Mouse (Mus musculus): ENCODE data around the gene Ctsa.

The Ctsa gene

GRCm38 (mm10) chr2:164804533-164805331 lies 27.9 kb upstream of the Ctsa start, which contains the start of the genes Acot8 and Zswim3:
TSS of gene Acot8 (minus strand) at chr2:164804882.
TSS of gene Zswim3 (plus strand) at chr2:164805098.
- peak; percentile 99 for DNase-seq (ENCODE audit: low spot score in 2 of 2)

DNA sequence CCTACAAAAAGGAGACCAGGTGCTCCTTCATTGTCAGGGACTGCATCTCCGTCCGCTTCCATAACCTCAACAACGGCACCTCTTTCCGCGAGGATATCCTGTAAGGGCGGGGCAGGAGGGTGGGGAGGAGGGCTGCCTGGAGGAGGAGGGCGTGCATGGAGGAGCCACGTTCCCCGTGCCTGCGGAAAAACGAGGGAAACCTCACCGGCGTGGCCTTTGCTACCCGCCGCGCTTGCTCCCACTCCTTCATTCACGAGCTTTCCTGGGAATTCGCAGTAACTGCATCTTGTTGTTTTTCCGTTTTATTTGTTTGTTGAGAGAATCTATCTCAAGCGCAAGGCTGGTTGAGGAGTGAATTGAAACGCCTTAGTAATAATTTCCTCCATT lies 27.3 kb upstream of the Ctsa start:
- no peak for DNase-seq (ENCODE audit: low spot score in 2 of 2)

- DNase-seq (ENCODE audit: low spot score in 2 of 2) = no peak
Measured at GRCm38 (mm10) chr2:164806614-164807013, 26.1 kb upstream of the Ctsa start.

DNA sequence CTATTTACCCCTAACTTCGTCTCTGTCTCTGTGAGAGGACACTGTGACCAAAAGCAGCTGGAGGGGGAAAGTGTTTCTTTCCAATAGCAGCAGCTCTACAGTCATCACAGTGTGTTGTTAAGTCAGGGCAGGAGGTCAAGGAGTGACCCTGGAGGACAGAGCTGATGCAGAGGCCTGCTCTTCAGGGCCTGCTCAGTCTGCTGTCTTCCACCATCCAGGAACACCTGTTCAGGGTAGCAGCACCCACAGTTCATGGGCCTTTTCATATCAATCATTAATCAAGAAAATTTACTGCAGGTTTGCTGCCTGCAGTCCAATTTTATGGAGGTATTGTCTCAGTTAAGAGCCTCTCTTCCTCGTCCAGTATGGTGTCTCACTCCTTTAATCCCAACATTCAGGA lies 19.1 kb upstream of the Ctsa start:
- no peak for DNase-seq (ENCODE audit: low spot score in 2 of 2)

DNA sequence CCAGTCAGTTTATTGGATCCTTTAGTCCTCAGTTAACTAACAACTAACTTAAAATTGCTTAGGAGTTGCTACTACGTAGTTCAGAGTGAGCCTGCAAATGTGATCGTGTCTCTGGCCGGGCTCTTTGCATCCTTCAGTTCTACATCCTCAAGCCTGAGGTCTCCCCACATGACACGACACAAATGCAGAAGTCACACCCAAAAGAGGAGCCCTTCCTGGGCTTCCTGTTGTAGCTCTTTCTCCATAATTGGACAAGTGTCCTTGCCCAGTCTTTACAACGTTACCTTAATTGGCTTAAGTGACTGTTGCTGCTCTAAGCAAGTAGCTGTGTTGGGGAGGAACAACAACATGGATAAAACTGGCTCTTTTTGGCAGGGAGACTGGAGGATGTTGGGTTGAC lies 17.3 kb upstream of the Ctsa start:
- no peak for DNase-seq (ENCODE audit: low spot score in 2 of 2)

- no peak for DNase-seq (ENCODE audit: low spot score in 2 of 2)
Measured at GRCm38 (mm10) chr2:164815821-164816220, 16.9 kb upstream of the Ctsa start.

DNA sequence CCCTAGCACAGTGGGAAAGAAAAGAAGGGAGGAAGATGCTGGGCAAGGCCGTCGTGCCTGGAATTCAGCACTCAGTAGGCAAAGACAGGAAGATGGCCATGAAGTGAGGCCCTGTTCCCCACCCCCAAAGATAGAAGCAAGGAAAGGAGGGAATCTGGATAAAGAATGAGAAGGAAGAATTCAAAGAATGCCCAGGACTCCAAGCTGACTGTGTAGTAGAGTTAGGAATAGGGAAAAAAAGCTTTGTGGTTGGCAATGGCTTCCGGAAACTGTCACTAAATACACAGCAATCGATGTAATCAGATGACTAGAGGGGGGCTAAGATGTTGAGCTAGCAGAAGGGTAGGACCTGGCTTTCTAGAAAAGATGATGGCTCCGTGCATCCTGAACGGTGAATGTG lies 15.5 kb upstream of the Ctsa start:
- DNase-seq (ENCODE audit: low spot score in 2 of 2) = no peak

DNA sequence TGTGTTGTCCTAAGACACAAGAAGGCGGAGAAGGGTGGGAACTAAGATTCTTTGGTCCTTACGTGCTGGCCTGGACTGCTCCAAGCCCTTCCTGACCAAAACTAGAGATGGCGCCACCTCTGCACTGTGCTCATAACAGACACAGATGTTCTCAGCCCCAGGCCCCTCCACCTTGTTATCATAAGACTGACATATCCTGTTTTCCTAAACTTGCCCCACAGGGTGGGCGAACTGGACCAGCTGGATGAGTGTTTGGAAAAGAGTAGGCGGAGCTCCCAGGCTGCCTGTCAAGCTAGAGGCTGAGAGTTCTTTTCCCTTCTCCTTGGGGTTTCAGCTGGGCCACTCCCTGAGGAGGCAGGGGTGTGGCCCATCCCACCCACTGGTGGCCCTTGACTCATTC lies 15.0 kb upstream of the Ctsa start:
- no peak for DNase-seq (ENCODE audit: low spot score in 2 of 2)

- DNase-seq (ENCODE audit: low spot score in 2 of 2) = no peak
Measured at GRCm38 (mm10) chr2:164821060-164821459, 11.6 kb upstream of the Ctsa start.

DNA sequence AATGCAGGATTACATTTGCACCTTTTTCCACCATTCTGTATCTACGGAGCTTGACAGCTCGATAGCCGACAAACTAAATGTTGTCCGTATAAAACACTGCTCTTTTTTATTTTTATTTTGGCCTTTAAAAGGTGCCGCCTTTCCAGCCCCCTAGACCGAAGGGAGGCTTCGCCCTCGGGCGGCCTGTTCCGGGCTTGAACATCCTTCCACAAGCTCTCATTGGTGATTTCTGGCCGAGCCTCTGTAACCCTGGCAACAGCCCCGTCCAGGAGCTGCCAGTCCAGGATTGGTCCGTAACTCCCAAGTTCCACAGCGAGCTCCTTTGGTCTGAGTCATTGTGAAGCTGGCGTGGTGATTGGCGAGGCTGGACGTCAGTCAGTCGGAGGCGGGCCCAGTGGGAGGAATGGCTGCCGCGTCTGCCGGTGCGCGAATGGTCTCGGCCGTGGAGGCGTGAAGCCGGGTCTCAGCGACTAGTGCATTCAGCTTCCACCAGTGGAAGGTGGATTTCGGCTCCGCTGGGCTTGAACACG lies 10.0 kb upstream of the Ctsa start, which contains the start of gene Zswim1:
Gene Zswim1 (plus strand): TSS at position 51 of the 530 bp plus-strand sequence.
- peak; percentile 99 for DNase-seq (ENCODE audit: low spot score in 2 of 2)

DNA sequence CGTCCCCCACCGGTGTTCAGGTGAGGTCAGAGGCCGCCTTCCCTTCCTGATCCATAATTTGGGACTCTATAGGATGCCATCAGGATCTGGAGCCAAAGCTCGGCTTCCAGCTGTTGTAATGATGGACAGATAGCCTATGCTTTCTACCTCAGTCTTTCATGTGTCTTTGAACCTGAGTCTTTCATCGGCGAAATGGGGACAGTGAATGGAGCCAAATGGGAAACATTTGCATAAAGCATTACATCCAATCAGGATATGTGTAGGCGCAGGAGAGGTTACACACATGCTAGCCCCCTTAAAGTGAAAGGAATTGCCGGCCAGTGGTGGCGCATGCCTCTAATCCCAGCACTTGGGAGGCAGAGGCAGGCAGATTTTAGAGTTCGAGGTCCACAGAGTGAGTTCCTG lies 9.5 kb upstream of the Ctsa start:
- DNase-seq (ENCODE audit: low spot score in 2 of 2) = no peak

DNA sequence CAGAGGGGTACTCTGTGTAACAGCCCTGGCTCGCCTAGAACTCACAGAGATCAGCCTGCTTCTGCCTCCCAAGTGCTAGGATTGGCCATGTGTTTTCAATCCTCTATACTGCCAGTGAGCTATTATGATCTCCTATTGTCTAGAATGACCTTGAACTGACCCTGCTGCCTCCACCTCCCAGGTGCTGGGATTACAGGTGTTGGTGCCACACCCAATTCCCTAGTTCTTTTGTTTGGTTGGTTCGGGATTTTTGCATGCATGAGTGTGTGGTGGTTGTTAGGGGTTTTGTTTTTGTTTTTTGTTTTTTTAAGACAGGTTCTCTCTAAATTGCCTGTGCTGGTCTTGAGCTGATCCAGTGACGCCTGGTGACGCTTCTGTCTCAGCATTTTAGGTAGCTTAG lies 8.7 kb upstream of the Ctsa start:
- DNase-seq (ENCODE audit: low spot score in 2 of 2) = no peak

DNA sequence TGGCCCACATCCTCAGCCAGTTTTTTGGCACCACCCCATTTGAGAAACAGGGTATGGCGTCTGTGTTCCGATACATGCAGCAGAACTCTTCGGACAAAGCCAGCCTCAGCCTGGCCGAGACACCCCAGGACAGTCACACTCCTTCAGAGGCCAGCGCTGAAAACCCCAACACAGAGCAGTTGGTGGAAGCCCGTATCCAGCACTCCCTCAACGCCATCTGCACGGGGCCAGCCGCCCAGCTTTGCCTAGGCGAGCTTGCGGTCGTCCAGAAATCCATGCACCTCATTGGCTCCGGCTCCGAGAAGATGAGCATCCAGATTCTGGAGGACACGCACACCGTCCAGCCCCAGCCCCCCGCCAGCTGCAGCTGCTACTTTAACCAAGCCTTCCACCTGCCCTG lies 7.2 kb upstream of the Ctsa start:
- DNase-seq (ENCODE audit: low spot score in 2 of 2) = no peak

GRCm38 (mm10) chr2:164827146-164827850 lies 5.4 kb upstream of the Ctsa start:
- DNase-seq (ENCODE audit: low spot score in 2 of 2) = no peak

GRCm38 (mm10) chr2:164828437-164828836 lies 4.2 kb upstream of the Ctsa start, which contains the start of gene Spata25:
TSS of gene Spata25 (minus strand) at chr2:164828537.
- DNase-seq (ENCODE audit: low spot score in 2 of 2) = no peak

DNA sequence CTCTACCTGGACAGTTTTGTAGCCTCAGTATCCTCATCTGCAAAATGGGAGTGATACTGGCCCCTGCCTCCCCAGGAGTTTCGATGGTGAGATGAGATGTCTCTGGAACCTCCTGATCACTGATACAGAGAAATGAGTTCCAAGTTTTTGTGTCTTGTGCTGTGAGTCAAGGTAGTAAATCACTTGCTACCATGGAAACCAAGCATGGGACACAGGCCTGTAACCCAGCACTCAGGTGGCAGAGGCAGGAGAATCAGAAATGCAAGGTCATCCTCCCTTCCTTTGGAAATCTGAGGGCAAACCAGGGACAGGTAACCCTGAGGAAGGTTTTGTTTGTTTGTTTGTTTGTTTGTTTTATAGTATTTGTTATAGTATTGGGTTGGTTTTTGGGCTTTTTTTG lies 3.6 kb upstream of the Ctsa start:
- DNase-seq (ENCODE audit: low spot score in 2 of 2) = no peak

DNA sequence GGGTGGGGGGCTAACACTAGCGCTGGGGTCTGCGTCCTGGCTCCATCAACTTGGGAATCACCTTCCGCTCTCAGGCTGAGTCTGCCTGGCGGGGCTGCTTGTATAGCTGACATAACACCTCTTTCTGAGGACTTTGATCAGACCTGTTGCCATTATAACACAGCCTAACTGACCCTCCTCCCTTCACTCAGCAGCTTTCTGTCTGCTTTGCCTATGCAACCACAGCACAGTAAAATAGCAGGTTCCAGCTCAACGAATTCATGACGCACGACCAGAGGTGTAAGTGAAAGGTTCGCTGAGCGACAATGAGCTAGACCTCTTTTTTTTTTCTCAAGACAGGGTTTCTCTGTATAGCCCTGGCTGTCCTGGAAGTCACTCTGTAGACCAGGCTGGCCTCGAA lies 1.6 kb upstream of the Ctsa start:
- DNase-seq (ENCODE audit: low spot score in 2 of 2) = no peak

DNA sequence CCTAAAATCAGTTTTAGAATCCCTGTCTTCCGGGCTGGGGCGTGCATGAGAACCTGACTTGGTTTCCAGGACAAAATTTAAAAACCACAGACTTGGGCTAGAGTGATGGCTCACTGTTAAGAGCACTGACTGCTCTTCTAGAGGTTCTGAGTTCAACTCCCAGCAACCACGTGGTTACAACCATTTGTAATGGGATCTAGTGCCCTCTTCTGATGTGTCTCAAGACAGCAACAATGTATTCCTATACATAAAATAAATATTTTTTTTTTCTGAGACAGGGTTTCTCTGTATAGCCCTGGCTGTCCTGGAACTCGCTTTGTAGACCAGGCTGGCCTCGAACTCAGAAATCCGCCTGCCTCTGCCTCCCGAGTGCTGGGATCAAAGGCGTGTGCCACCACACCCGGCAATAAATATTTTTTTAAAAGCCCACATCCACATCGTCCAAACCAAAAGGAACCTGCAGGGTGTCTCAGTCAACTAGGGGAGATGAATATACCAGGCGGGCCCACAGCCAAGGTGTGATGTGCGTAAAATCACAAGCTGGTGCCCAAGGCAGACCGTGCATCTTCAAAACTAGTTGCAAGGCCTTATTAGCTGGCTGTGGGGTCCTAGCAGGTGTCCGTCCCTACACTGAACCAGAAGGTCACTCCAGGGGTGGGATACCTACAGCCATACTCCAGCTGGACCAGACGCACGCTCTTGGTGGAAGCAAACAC lies 483 bp upstream of the Ctsa start:
- no peak for DNase-seq (ENCODE audit: low spot score in 2 of 2)

DNA sequence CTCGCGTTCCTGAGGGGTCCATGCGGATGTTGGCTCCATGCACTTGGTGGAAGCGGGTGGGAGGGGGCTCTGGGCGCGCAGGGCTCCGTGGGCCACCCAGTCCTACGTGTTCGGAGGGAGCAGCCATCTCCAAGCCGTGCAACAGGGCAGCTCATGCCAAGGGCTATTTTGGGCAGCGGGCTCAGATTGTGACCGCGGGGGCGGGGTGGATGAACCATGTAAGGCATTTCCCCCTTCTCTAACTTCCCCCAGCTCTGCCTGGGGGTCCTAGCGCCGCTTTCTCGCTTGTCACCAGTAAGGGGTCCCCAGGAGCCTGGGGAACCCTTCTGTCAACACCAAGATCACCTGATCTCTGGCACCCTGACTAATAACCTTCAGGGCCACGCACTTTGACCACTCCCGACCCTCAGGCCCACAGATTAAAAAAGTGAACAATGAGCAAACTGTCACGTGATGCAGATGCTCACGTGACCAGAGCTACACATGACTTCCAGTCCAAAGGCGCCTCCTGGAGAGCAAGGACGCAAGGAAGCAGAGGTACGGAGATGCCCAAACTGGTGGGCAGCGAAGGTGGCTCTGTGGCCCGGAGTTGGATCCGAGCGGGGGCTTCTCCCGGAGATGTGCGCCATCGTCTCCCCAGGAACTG lies 764 bp downstream of the Ctsa start, which contains the start of gene Neurl2:
Gene Neurl2 (minus strand): TSS at position 143 of the 646 bp plus-strand sequence.
- DNase-seq (ENCODE audit: low spot score in 2 of 2) = peak; percentile 92 to 96

DNA sequence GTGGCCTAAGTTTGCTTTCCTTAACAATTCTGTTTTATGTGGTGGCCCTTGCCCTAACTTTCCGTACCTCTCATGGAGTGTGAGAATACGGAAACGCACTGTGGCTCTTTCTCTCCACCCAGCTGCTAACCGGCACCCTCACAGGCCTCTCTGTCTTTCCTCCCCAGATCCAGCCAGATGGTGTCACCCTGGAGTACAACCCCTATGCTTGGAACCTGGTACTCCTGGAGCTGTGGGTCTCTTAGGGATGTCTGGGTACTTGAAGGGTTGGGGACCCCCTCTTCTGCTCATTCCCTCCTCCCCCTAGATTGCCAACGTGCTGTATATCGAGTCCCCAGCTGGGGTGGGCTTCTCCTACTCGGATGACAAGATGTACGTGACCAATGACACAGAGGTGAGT lies 1.9 kb downstream of the Ctsa start:
- DNase-seq (ENCODE audit: low spot score in 2 of 2) = no peak

GRCm38 (mm10) chr2:164835164-164835563 lies 2.5 kb downstream of the Ctsa start:
- no peak for DNase-seq (ENCODE audit: low spot score in 2 of 2)

DNA sequence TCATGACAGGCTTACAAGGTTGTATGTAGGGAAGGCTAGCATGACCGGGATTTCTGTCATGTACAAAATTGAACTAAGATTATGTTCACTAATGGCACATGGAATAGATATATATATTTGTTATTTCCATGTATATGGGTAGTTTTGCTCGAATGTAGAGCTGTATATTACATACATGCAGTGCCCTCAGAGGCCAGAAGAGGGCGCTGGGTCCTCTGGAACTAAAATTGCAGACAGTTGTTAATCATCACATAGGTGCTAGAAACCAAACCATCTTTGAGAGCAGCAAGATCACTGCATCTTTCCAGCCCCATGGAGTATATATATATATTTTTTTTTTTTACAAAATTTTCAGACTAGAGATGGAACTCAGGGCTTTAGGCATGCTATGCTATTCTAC lies 13.1 kb downstream of the Ctsa start:
- no peak for DNase-seq (ENCODE audit: low spot score in 2 of 2)
